In genomic region chr14:21669218-21669617, GRCm38 (mm10) we compare ENCODE assay signal across 17 mouse cellular contexts. TPM values are rescaled to one million over a fixed set of nuclear protein-coding genes. Genes with fewer than 3 reads are reported as not detected.
DNase-seq lines count a peak whose midpoint lies in the region; ATAC-seq and TF ChIP-seq lines count a peak whose summit lies in the region.
"Had no signal": no experiment of that assay in that cellular context is flagged by ENCODE, and none has a peak within 500 bp of the region (broad histone marks: within the 10 kb centered on the region; RNA-seq: fewer than 3 reads in every experiment).

No protein-coding gene starts in this region.

- no peaks in the 10 kb centered on the region for H3K9me3 ChIP-seq in kidney, postnatal 0 days (replicated peaks; ENCODE audit: low read length)
- no peaks in the 10 kb centered on the region for H3K9me3 ChIP-seq in lung, embryonic 14.5 days (ENCODE audit: low read depth, low read length)
- no peaks in the 10 kb centered on the region for H3K9me3 ChIP-seq in lung, postnatal 0 days (ENCODE audit: low read length)
- H3K9me3 ChIP-seq: liver, embryonic 13.5 days had no signal

- peak; percentile 43; the same call in 1 of the 2 replicates for ATAC-seq in kidney, postnatal 0 days (replicated peaks; ENCODE audit: low FRiP score, low read depth)
- peak; percentile 79 for ATAC-seq in lung, embryonic 14.5 days (ENCODE audit: insufficient read depth)
- ATAC-seq in lung, postnatal 0 days: peak; percentile 37

- no peaks in the 10 kb centered on the region for H3K4me1 ChIP-seq in kidney, postnatal 0 days (replicated peaks; ENCODE audit: insufficient read depth, low read length)
- peaks cover 2% of the 10 kb centered on the region; the same call in 1 of the 2 replicates for H3K4me1 ChIP-seq in lung, embryonic 14.5 days (ENCODE audit: insufficient read depth)
- no peaks in the 10 kb centered on the region; the same call in 1 of the 2 replicates for H3K4me1 ChIP-seq in lung, postnatal 0 days (ENCODE audit: insufficient read depth, low read depth, low read length)

- H3K4me3 ChIP-seq in kidney, postnatal 0 days (replicated peaks; ENCODE audit: low read depth, low read length): no peak overlapping the region
- no peak overlapping the region for H3K4me3 ChIP-seq in lung, embryonic 14.5 days (ENCODE audit: low read depth, low read length)
- no peak overlapping the region for H3K4me3 ChIP-seq in lung, postnatal 0 days (ENCODE audit: low read depth, low read length)
- H3K4me3 ChIP-seq: liver, embryonic 13.5 days had no signal

- TF ChIP-seq EP300 in lung, postnatal 0 days (IDR thresholded peaks at IDR 0.05): no peak

- DNase-seq in cerebellum, postnatal 14 days: peak; percentile 39 to 61
- DNase-seq in cerebellum, postnatal 4 days (ENCODE audit: low spot score in 2 of 2): no peak
- DNase-seq in kidney, postnatal 0 days (ENCODE audit: low spot score): no peak
- DNase-seq in kidney, adult 9 months: no peak
- DNase-seq in lung, embryonic 14.5 days: peak; percentile 83
- DNase-seq in lung, postnatal 25 days (ENCODE audit: low spot score): no peak
- DNase-seq in lung, postnatal 0 days (ENCODE audit: low spot score): no peak
- DNase-seq in adrenal gland, adult 18-20 months (ENCODE audit: low spot score in 2 of 2): no peak
- DNase-seq: adrenal gland, postnatal 25 days; cerebellum, adult 8-10 months; gastrocnemius, postnatal 14 days; kidney, adult 18-20 months; liver, embryonic 13.5 days; thymus, adult 2 months had no signal

- no peak overlapping the region for H3K9ac ChIP-seq in kidney, postnatal 0 days (ENCODE audit: low read depth, low read length)
- H3K9ac ChIP-seq in lung, embryonic 14.5 days: no peak overlapping the region
- no peak overlapping the region for H3K9ac ChIP-seq in lung, postnatal 0 days (replicated peaks; ENCODE audit: low read depth)
- H3K9ac ChIP-seq: liver, embryonic 13.5 days had no signal

- no peak for TF ChIP-seq CTCF in kidney, postnatal 0 days (IDR thresholded peaks at IDR 0.05; ENCODE audit: low read depth)
- no peak for TF ChIP-seq CTCF in lung, embryonic 14.5 days (IDR thresholded peaks at IDR 0.05; ENCODE audit: low read depth)
- no peak for TF ChIP-seq CTCF in lung, postnatal 0 days (IDR thresholded peaks at IDR 0.05)

- no peaks in the 10 kb centered on the region for H3K27me3 ChIP-seq in kidney, postnatal 0 days (ENCODE audit: insufficient read depth, low read length)
- H3K27me3 ChIP-seq in lung, embryonic 14.5 days (ENCODE audit: insufficient read depth, low read length): no peaks in the 10 kb centered on the region
- H3K27me3 ChIP-seq in lung, postnatal 0 days (replicated peaks; ENCODE audit: insufficient read depth, low read length): no peaks in the 10 kb centered on the region
- H3K27me3 ChIP-seq: CH12.LX; liver, embryonic 13.5 days had no signal

- H3K36me3 ChIP-seq in kidney, postnatal 0 days (ENCODE audit: insufficient read depth, low read length): peaks cover 37% of the 10 kb centered on the region
- H3K36me3 ChIP-seq in lung, embryonic 14.5 days (ENCODE audit: insufficient read depth): peaks cover 46% of the 10 kb centered on the region
- 0 out of 2 replicates have a peak, but pooled peaks cover 11% of the 10 kb centered on the region for H3K36me3 ChIP-seq in lung, postnatal 0 days (ENCODE audit: insufficient read depth, low read length)

- H3K27ac ChIP-seq in kidney, postnatal 0 days: no peak overlapping the region
- peak overlapping the region; percentile 36; the same call in 1 of the 2 replicates for H3K27ac ChIP-seq in lung, embryonic 14.5 days (ENCODE audit: low read depth)
- no peak overlapping the region for H3K27ac ChIP-seq in lung, postnatal 0 days (ENCODE audit: low read length)
- H3K27ac ChIP-seq: liver, embryonic 13.5 days had no signal

- no peak overlapping the region for H3K4me2 ChIP-seq in kidney, postnatal 0 days (ENCODE audit: low read length)
- no peak overlapping the region for H3K4me2 ChIP-seq in lung, embryonic 14.5 days
- no peak overlapping the region for H3K4me2 ChIP-seq in lung, postnatal 0 days (replicated peaks; ENCODE audit: low read depth, low read length)
- H3K4me2 ChIP-seq: liver, embryonic 13.5 days had no signal

- WGBS in kidney, postnatal 0 days: 75% methylated on average over 11 of the region's 11 CpGs
- WGBS in lung, embryonic 14.5 days: 47% methylated on average over 11 of the region's 11 CpGs
- 69% methylated on average over 11 of the region's 11 CpGs for WGBS in lung, postnatal 0 days

RNA-seq across cellular contexts. Expression of gene Dupd1, which starts 45.2 kb away (rescaled TPM):
- polyA plus RNA-seq in kidney, postnatal 0 days (2015; fragmentation: Nextera tagmentation; extraction: Ambion mirVana): not detected in 2 replicates
- not detected in 2 replicates for polyA plus RNA-seq in lung, embryonic 14.5 days (2014; fragmentation: Nextera tagmentation; extraction: Ambion mirVana)
- polyA plus RNA-seq in lung, postnatal 0 days (2015; fragmentation: Nextera tagmentation; extraction: Ambion mirVana): 0.16 and 0.24 TPM in 2 replicates
- 1 to 10 TPM in 1 of 2 experiments, under 1 TPM in 1; 0.83 to 2.5 TPM for total RNA-seq in adrenal gland, adult 18-20 months (2021)
- total RNA-seq: CH12.LX; neutrophil, adult 5-6 weeks had no signal
- polyA plus RNA-seq: large intestine, adult 2 months; liver, embryonic 13.5 days had no signal

Comparison
In these comparisons a context has a peak if more than half of its experiments do, and no peak if none do; other contexts are left out.
1. DNase-seq: peak in cerebellum, postnatal 14 days (2 of 2) and lung, embryonic 14.5 days (single experiment); none in cerebellum, postnatal 4 days (0 of 2), kidney, postnatal 0 days (single experiment), kidney, adult 9 months (single experiment), lung, postnatal 25 days (single experiment), lung, postnatal 0 days (single experiment) and adrenal gland, adult 18-20 months (0 of 2).
2. Peak in every context shown above with its lines, with median percentiles within 50 percentile points of each other: ATAC-seq.